Mouse (Mus musculus): ENCODE measurements around the gene Vhl.

DNA sequence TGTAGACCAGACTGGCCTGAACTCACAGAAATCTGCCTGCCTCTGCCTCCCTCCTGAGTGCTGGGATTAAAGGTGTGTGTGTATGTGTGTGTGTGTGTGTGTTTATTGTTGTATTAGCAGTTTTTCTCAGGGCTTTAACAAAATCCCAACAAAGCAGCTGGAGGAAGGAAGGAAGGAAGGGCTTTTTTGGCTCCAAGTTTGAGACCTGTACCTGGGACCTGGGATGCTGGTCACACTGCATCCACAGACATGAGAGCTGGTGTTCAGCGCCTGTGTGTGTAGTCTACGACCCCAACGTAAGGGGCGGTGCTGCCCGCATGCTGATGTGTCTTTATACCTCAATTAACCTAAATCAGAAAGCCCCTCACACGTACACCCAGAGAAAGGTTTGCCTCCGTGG lies 29.8 kb downstream of the Vhl start:
- TF ChIP-seq POLR2A (IDR thresholded peaks at IDR 0.05; ENCODE audit: borderline replicate concordance, control insufficient read depth, low read depth, low read length), result no peak
- TF ChIP-seq CTCF (IDR thresholded peaks at IDR 0.05; ENCODE audit: control insufficient read depth, insufficient read depth, low read length), result no peak
